Mouse (Mus musculus) thymus, postnatal 4 days (tissue): ENCODE measurements at regions not wholly inside any gene's neighbourhood (a gene's known extent, or its start where the extent isn't known, plus 50 kb on each side); places are given as distances from the start of the nearest gene placed in this dataset.
"Not testable (repeated sequence)": the region's sequence is repeated elsewhere in the genome, so short reads cannot be mapped to it uniquely, and the experiment has no call there.

Experiments used
- DNase-seq: peaks from one replicate; pipeline ENCODE4 v3.0.0; 2021

DNA sequence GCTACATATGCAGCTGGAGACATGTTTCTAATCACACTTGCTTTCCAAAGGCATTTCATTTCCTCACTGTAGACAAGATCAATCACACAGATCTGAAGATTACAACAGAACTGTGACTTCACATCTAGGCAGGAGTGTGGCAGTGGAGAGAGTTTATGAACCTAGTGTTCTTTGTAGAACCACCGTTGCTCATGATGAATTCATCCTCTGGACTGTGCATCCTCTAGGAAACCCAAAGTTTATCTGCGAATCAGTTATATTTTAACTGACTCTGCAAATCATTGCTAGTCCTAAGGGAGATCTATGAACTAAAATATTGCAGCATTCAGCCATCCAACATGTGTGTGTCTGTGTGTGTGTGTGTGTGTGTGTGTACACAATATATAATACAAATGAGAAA lies 165.4 kb downstream of the Trib2 start:
- no peak for DNase-seq

- DNase-seq: no peak
Measured at GRCm38 (mm10) chr12:15649906-15650305, 166.8 kb downstream of the Trib2 start.

DNA sequence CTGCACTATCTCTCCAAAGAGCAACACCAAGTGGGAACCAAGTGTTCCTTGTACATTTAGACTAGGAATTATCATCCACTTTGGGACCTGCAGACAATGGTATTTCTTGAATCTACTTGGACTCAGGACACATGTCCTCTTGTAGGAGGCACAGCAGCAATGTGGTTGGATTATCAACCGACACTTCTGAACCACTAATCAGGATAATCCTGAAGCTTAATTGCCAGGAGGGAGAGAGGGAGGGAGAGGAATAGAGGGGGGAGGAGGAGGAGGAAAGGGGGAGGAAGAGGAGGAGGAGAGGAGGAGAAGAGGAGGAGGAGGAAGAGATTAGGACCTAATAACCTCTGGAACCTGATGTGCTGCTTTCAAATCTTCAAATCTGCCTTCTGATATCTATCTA lies 167.5 kb downstream of the Trib2 start:
- DNase-seq: no peak

DNA sequence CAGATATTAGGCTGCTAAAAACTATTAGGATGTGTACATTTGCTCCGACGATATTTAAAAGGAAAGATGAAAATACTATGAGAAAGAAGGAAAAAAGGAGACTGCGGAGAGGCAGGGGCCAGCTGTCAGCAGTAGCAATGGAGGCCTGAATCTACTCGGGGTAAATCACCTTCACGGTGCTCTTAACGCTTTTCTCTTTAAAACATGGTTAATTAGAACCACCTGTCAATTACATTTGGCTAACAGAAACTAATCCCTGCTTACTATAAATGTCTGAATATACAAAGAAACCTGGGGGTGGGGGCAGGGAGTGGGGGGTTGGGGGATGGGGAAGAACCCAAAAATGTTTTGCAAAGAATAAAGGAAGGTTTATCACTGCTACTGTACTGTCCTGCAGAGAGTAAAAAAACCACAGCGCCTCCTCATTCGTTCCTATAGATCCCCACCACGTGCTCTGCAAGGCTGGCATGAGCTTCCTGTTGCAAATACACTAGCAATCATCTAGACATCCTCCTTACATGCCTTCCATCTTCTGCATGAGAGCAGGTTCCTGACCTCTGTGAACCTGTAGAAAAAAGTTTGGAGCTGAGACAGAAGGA lies 172.5 kb downstream of the Trib2 start:
- DNase-seq: no peak

- DNase-seq: no peak
Measured at GRCm38 (mm10) chr12:15643669-15644068, 173.1 kb downstream of the Trib2 start.

DNA sequence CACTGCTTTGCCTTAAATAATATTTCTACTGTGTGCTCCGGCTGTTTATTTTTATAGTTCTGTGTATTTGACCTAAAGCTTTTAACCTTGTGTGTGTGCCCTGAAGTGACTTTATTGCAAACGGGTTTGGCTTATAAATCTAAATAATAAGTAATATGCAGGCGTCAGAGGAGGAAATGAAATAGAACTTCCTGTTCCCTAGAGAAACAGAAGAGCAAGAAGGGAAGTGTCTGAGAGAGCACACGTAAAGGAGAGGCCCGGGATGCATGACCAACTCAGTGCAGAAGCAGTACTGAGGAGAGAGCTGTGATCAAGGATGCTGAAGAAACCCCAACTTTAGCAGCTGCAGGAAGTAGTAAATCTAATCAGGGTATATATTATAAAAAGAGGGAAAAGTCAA lies 176.4 kb downstream of the Trib2 start:
- no peak for DNase-seq

GRCm38 (mm10) chr12:15629971-15630370 lies 186.8 kb downstream of the Trib2 start:
- no peak for DNase-seq

GRCm38 (mm10) chr12:15619521-15619920 lies 197.2 kb downstream of the Trib2 start:
- DNase-seq: no peak

DNA sequence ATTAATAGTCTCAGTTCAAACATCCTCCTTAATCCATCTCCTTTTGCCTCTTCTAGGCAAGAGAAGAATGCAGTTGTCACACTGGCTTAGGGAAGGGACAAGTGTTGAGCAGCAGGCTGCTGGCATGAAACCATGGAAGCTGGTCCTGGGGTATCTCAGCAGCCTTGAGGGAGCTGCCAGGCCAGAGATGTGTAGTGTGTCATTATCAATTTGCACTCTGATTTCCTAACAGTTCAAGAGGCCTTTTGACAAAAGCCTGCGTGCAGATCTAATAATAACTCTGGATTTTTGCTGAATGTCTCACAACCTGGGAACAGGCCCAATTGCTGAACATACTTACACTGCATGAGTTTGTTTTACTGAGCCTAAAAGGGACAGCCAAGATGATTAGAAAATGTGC lies 199.4 kb downstream of the Trib2 start:
- DNase-seq: no peak

- no peak for DNase-seq
Measured at GRCm38 (mm10) chr12:15611847-15612580, 204.7 kb downstream of the Trib2 start.

DNA sequence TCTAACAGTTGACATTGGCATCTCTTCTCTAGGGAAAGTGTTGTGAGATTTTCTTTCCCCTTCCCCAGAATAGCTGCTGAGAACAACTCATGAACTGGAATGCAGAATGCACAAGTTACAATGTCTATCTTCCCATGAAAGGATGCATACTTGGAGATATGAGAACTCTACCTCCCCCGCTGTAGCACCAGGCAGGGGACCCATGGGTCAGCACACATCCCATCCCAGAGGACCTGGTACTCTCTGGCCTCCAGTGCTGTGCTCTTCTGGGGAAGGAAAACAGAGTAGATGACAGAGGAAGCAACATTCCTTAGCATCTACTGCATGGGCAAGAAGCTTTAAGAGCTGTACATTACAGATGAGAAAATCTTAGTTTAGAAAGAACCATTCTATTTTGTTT lies 209.6 kb downstream of the Trib2 start:
- no peak for DNase-seq

DNA sequence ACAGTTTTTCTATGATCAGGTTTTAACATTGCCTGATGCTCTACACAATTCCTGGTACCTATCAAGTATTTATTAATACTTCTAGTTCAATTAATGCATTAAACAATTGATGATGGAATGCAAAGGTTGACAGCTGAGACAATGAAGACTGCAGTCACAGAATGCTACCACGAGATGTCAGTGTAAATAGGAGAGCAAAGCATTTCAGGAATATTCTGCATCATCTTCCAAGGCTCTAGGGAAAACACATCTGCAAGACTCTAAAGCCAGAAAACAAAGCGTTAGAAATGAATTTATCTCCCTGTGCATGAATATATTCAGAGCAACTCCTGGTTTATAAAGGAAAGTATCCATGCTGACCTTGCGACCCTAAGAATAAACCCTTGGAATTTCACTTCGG lies 210.6 kb downstream of the Trib2 start:
- no peak for DNase-seq

- no peak for DNase-seq
Measured at GRCm38 (mm10) chr12:15604630-15605029, 212.1 kb downstream of the Trib2 start.

GRCm38 (mm10) chr12:15603885-15604284 lies 212.8 kb downstream of the Trib2 start:
- DNase-seq: no peak

DNA sequence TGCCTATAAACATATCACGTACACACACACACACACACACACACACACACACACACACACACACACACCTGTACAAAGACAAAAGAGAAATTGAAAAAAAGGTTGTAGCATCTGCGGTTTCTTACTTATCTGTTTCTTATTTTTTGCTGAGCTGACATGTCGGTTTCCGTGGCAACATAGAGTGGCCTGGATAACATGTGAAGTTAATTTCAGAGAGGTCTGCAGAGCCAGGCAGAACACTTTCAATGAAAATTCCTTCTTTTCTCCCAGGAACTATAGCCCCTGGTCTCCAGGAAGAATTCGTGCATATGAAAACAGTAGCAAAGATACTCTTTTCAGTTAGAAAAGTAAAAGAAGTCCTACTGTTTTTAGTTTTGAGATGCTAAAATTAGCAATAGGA lies 213.4 kb downstream of the Trib2 start:
- DNase-seq: no peak

DNA sequence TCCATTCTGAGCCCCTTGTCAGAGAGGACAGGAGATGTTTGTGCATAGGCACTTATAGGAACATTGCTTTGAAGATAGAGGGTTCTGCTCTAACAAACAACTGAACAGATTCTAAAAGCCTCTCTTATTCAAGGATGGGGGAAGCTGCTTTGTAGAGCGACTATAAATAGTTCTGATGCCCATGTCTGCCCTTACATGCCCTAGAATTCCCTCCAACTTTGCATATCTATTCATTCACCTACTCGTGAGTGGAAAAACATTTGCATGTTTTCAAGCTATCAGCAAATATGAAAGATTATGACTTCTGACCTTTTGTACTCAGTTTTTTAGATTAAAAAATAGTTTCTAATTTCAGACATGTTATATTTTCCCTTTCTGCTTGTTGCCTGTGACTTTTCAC lies 222.0 kb downstream of the Trib2 start:
- DNase-seq: no peak

DNA sequence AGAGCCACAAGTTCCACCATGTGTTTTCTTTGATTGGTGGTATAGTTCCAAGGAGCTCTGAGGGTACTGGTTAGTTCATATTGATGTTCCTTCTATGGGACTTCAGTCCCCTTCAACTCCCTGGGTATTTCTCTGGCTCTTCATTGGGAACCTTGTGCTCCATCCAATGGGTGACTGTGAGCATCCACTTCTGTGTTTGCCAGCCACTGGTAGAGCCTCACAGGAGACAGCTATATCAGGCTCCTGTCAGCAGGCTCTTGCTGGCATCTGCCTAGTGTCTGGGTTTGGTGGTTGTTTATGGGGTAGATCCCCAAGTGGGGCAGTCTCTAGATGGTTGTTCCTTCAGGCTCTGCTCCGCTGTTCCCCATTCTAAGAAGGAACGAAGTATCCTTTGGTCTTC lies 228.9 kb downstream of the Trib2 start:
- not testable (repeated sequence) for DNase-seq

GRCm38 (mm10) chr12:15586706-15587442 lies 229.8 kb downstream of the Trib2 start:
- DNase-seq: no peak

DNA sequence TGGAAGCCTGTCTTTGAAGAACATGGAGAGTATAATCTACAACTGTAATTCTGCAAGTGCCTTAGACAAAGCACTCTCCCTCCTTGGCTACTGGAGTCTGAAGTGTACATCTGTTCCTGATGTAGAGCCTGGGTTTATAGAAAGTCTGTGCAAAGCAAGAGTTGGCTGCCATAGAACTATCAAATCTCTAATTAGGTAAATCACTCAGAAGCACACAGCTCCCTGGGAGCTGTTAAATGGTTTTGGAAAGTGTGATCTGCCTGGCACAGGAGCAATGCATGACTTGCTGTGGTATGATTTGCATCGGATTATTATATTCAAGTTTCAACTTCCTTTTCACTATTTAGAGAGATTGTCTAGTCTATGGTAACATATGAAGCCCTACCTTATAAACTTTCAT lies 230.9 kb downstream of the Trib2 start:
- no peak for DNase-seq

DNA sequence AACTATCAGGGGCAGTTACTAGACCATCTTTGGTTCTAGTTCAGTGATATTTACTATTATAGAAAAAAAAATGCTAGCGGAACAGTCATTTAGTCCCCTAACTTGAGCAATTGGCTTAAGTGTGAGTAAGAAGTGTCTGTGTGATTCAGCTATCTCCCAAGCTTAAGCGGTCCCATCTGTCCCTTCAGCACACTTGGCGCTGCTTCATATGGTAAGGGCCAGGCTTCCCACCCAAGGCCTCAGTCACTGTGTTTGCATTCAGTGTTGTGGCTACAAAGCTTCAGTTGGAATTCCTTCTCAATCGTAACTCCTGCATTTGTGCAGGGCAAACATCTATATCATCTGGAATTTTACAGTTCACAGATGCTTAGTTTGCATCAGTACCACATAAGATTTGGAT lies 232.0 kb downstream of the Trib2 start:
- no peak for DNase-seq

DNA sequence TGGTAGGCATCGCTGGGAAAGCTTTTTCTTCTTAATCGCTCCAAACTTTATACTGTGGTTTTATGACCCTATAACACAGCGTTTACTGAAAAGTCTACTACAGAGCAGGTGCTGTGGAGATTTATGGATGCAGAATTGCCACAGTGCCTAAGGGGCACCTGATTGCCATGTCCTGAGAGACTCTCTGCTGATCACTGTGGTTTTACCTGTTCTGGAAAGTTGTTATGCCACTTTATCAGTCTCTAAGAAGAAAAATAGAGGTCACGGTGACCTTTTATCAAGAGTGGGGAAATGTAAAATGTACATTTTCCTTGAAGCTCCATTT lies 250.0 kb downstream of the Trib2 start:
- DNase-seq: no peak

DNA sequence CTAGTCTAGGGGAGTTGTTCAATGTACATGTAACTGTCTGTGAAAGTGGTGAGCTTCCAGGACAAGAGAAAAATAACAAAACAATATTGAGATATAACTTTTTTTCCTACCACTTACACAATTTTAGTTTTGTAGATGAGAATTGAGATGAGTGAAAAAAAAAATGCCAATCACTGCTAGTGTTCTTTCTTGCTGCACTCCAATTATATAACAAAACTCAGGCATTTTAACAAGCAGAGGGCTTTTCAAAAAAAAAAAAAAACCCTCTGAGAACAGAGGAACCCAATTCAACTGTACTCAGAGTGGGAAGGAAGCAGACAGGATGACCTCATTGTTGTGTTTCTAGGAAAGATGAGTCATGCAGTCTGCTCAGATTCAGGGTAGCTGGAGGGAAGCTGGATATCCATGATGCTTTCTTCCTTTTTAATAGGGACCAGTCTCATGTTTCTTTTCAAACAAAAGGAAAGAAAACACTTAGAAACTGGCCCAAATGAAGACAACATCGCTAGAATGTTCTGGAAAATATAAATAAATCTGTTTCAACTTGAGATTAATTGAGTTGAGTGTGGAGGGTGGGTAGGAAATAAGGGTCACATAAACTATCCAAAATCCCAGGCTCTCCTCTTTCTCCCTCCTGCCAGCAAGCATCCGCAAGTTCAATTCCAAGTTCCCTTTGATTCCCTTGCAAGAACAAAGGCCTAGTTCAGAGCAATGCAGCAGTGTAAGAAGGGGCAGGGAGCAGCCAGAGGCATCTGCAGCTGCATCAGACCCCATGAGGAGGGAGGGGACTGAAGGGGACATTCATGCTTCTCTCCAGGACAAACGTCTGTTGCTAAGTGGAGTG lies 250.6 kb downstream of the Trib2 start:
- DNase-seq: no peak

GRCm38 (mm10) chr12:15562826-15563225 lies 253.9 kb downstream of the Trib2 start:
- DNase-seq: no peak

DNA sequence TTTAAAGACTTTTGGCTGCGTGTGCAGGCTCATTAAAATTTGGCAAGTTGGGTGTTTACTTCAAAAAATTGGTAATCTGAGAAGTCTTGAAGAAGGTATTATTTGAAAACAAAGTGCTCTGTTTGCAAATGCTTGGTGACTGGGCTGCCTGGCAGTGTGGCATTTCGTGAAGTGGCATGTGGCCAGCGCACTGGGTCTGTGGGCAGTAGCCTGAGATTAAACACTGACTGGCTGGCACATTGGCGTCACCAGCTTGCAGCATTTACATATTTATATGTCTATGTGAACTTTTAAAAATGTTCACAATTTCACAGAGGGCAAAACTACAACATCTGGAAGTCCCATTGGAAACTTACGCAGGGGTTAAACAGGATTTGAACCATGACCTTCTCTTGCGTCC lies 261.3 kb downstream of the Trib2 start:
- no peak for DNase-seq
